Mouse (Mus musculus): ENCODE measurements at regions not wholly inside any gene's neighbourhood (a gene's known extent, or its start where the extent isn't known, plus 50 kb on each side); places are given as distances from the start of the nearest gene placed in this dataset.

DNA sequence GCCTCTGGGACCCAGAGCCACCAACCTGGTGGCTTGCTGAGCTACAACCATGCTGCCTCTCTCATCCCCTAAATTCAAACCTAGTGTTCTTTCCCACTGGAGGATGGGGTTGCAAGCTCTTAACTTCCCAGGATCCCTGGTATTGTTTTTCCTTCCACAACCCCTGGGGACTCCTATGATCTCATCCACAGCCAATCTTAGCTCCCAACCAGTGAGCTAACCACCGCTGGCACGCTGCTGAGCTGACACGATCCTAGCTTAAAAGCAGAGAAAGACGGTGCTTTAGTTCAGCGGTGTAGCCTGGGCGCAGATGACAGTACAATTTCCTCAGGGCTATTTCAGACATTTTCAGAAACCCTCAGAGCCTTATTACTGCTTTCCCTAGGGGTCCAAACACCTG lies 158.2 kb upstream of the Nectin1 start:
- TF ChIP-seq GATA1 (IDR thresholded peaks at IDR 0.05; ENCODE audit: borderline replicate concordance, low read length): no peak
- TF ChIP-seq FLI1 (IDR thresholded peaks at IDR 0.05; ENCODE audit: low read length): no peak

Measured in megakaryocyte, embryonic 14.5 days (primary cell).